Mouse (Mus musculus): ENCODE measurements at regions not wholly inside any gene's neighbourhood (a gene's known extent, or its start where the extent isn't known, plus 50 kb on each side); places are given as distances from the start of the nearest gene placed in this dataset.

DNA sequence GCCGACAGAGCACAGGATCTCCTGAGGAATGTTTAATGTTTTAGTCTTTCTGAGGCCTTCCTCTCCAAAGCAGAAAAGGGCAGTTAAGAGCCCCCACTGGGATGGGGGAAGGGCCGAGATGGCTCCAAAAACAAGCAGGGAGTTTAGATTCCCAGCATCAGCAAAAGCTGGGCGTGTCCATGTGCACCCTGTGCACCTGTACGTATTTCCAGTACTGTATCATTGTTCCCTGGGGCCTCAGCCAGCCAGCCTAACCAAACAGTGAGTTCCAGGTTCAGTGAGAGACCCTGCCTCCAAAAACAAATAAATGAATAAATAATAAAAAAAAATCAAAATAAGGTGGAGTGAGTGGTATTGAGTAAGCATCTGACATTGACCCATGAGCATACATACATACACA lies 50.8 kb upstream of the Olfm1 start:
- TF ChIP-seq MAX (IDR thresholded peaks at IDR 0.05) (no peak), CTCF (IDR thresholded peaks at IDR 0.05; ENCODE audit: control insufficient read depth, insufficient read depth, insufficient read length) (no peak), MYOD1 (IDR thresholded peaks at IDR 0.05; ENCODE audit: control insufficient read depth, insufficient read length, low read depth) (no peak)

All from C2C12 (cell line).